Mouse (Mus musculus) liver, embryonic 14 days (tissue): ENCODE measurements around the gene Gm20914. TPM values are rescaled to one million over a fixed set of nuclear protein-coding genes. Genes with fewer than 3 reads are reported as not detected.

Experiments used
- polyA plus RNA-seq: library from polyadenylated mRNA; depleted of rRNA; stranded (reverse); fragments of >200 nt; gene quantifications from 2 replicates; pipeline ENCODE4 v1.2.3, GENCODE M21; 2012; rRNA removed

The Gm20914 gene
- polyA plus RNA-seq = not detected in 2 replicates

DNA sequence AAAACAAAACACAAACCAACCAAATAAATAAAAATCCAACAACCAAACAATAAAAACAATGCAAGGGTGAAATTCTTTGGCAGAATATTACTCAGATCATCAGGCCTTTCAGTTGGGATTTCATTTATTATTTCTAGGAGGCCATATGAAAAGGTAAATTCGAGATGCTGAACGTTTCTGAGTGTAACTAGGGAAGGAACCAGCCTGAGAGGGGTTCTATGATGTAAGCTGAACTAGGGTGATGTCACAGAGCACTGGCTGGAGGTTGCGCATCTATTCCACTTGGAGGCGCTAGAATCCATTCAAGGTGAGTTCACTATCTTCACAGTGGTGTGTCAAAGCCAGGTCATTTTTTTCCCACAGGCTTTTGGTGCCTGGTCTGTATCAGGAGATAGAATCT, at the start of gene Gm20914:
TSS of gene Gm20914 (plus strand) at position 301 of the 400 bp plus-strand sequence.

Other genes starting within 250 kb of the Gm20914 start
- gene Gm21854, start 69.0 kb upstream of the Gm20914 start, polyA plus RNA-seq = not detected in 2 replicates
- not detected in 2 replicates for gene Gm28171, start 67.4 kb downstream of the Gm20914 start, polyA plus RNA-seq
- gene Gm21778, start 216.5 kb downstream of the Gm20914 start, polyA plus RNA-seq = not detected in 2 replicates